Mouse (Mus musculus) gastrocnemius, adult 8-10 months (tissue): ENCODE results near the gene Pan2. TPM values are rescaled to one million over a fixed set of nuclear protein-coding genes. Genes with fewer than 3 reads are reported as not detected.
A peak's percentile ranks its signal among the peaks of the same experiment; 100 is the strongest.
"Not testable (repeated sequence)": the region's sequence is repeated elsewhere in the genome, so short reads cannot be mapped to it uniquely, and the experiment has no call there.

Experiments used
- DNase-seq, 2 experiments: peaks; one replicate each; pipeline ENCODE4 v3.0.0; 2022; ENCODE audit warnings: low spot score in 2 of 2
- total RNA-seq, 4 experiments: library from RNA; stranded (reverse); gene quantifications; 2 replicates each; pipeline ENCODE4 v1.2.4; 2022

The Pan2 gene
- 1 to 10 TPM; 2.6 to 3.9 (median 3.2) TPM for total RNA-seq

DNA sequence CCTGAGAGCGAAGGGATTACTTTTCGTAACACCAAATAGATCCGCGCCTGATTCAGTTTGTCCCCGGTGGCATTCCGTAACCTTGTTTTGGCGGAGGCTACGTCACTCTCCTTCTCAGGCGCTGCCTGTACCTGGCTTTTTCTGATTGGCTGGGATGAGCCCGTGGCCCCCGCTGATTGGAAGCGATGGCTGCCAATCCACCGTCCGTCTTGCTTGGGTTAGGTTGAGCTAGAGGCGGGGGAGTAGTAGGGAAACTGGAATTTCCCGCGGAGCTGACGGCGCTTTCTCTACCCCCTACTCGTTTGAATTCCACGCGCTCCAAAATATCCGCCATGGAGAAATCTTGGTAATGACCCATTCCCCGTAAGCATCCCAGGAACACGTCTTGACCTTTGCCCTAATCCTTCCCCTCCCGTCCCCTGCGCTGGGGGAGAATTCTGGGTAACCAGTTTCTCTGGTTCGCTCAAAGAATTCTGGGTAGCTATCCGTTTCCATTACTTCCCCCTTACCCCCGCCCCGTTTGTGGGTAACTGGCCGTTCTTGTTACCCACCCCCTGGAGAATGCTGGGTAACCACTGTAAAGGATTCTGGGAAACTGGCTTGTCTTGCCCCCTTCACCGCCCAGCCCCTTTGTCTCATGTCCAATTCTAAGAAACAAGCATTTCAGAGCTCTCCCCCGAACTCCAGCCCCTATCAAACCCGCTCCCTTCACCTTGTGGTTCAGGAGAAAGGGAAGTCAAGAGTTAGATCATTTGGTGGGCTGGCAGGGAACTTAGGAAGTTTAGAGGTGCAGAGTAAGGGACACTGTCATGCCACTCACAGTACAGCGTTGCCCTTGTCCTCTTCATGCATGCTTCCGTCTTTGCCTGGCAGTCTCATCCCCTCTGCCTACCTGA lies at the start of gene Pan2:
TSS of gene Pan2 (plus strand) at position 210 of the 896 bp plus-strand sequence.
- DNase-seq, result peak; percentile 99

DNA sequence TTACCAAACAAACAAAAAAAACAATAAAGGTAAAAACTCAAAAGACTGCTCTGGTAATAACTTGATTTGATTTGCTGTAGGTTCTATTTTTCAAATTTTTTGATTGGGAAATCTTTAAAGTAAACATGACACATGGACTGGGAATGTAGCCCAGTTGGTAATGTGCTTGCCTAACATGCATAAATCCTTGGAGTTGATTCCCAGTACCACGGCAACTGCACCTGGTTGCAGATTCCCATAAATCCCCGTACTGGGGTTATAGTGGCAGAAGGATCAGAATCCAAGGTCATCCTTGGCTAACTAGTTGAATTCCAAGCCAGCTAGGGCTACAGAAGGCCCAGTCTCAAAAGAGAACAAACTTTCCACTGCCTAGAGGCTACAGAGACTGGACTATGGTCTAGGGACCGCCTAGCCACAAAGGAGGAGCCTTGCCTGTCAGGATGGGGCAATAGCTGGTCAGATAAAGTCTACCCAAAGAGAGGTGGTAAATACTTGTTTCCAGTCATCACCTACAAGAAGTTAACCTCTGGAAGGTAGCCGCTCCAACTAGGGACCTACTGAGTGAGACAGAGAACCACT lies 49.4 kb upstream of the Pan2 start, which contains the start of gene Apon:
TSS of gene Apon (plus strand) at position 420 of the 579 bp plus-strand sequence.
- no peak for DNase-seq

DNA sequence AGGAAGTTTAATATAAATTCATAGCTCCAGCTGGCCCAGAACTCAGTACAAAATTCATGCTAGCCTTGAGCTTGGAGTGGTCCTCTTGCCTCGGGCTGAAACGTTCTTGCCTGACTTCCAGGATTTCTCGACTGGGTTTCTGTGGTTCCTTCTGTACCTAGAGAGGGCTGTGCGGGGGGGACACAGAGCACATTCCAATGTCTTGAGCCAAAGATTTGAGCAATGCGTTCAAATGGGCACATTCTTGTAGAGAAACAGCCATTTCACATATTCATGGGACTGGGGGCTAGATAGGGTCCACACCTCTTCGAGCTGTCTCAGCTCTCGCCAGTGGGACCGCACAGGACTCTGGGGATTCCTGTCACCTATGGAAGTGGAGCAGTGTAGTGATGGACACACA lies 47.2 kb upstream of the Pan2 start:
- DNase-seq, result no peak

DNA sequence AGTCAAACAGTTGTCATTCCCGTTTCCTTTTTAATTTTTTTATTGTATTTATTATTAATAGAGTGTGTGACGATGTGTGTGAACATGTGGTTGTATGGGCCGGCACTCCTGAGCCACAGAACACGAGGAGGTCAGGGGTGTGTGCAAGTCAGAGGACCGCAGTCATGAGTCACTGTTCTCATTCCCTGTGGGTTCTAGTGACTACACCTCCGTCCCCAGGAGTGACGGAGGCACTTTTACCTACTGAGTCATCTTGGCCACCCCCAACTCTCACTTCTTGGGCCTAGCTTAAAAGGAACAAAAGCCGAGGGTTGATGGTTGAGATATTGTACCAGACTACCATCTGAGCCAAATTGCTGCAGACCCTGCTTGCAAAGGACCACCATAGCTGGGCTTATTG lies 46.8 kb upstream of the Pan2 start:
- no peak for DNase-seq

DNA sequence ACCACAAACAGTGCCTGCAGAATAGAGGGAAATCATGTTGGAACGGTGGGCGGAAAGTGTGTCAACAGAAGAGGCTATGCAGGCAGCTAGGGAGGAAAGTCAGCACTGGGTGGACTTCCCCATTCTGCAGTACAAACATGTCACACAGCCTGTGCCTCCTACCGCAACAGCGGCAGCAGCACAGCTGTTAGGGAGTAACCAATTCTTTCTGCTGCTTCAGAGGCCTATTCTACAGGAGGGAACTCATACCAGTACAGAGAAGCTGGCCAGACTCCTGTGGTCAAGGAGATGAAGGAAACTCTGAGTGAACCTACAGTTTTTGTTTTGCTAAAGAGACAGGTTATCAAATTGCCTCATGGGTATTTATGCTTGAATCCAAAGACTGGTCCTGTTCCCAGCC lies 44.2 kb upstream of the Pan2 start:
- no peak for DNase-seq

GRCm38 (mm10) chr10:128259946-128260345 lies 43.2 kb upstream of the Pan2 start:
- no peak for DNase-seq

DNA sequence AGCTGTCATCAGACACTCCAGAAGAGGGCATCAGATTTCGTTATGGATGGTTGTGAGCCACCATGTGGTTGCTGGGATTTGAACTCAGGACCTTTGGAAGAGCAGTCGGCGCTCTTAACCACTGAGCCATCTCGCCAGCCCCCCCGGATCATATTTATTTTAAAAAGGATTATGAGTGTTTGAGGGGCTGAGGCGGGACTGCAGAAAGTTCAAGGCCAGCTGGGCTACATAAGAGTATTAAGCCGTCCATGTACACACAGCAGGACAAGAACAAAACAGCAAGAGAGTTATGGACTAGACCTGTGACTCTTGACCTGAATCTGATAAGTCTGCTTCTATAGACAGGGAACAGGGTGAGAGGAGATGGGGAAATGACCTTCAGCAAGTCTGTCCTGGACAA lies 42.8 kb upstream of the Pan2 start:
- DNase-seq, result not testable (repeated sequence)

GRCm38 (mm10) chr10:128262300-128262699 lies 40.8 kb upstream of the Pan2 start:
- no peak for DNase-seq

GRCm38 (mm10) chr10:128263393-128264310 lies 39.5 kb upstream of the Pan2 start:
- no peak for DNase-seq

DNA sequence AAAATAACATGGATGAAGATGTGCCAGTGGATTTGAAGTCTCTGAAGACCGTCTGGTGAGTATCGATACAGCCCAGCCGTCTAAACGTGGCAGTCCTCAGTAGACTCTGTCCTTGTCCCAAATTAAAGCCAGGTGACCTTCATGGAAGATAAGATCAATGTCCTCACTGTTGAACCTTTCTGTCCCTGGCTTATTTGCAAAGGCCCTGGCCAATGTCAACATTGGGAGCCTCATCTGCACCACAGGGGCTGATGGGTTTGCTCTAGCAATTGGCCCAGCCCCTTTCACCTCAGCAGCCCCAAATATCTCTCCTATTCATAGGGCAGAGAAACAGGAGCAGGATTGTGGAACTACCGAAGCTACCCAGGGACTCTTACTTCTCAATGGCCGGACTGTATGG lies 34.8 kb upstream of the Pan2 start, which contains the start of gene Apof:
TSS of gene Apof (plus strand) at position 301 of the 400 bp plus-strand sequence.
- DNase-seq, result no peak

DNA sequence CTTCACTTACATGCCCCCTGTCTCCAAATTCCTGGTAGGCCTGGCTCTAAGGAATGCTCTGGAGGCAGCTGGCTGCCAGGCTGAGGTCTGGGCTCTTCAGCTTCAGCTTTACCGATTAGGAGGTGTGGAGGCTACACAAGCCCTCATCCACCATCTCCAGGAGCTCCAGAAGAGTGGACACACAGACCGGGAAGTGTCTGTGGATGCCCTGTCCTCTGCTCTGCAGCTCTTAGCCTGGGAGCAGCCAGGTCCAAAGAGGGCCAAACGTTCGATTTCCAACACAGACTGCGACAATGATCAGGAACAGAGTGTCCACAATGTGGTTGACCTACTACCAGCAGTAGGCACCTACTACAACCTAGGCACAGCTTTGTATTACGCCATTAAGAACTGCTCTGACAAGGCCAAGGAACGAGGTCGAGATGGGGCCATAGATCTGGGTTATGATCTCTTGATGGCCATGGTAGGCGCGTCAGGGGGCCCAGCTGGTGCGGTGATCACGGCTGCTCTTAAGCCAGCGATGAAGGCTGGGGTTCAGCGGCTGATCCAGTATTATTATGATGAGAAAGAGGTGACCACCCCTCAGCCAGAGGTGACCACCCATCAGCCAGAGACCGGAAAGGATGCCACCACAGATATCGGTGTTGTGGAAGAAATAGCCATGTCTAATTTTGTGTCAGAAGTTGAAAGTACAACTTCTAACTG lies 33.8 kb upstream of the Pan2 start:
- DNase-seq, result no peak

DNA sequence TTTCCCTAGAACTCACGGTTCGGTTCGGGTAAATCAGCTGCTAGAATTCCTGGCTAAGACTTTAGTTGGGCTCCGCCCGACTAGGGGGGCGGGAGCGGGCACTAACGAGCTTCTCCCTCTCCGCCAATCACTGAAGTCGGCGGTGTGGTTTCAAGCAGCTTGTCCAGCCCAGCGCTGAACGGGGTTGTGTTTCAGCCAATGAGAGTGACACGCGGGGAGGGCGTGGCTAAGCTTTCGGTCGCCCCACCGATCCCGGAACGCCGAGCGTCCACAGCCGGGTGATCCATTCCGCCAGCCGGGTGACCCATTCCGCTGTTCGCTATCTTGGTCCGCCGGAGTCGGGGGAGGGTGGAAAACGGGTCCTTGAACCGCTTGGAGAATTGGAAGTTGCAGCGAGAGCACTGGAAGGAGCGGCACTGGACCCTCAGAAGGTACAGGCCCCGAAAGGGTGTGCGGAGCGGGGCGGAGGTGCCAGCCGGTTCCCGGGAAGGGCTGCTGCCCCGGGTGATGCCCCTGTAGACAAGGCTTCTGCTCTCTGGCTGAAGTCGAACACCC lies 32.8 kb upstream of the Pan2 start, which contains the start of gene Stat2:
TSS of gene Stat2 (plus strand) at position 273 of the 555 bp plus-strand sequence.
- peak; percentile 95 to 97 for DNase-seq

DNA sequence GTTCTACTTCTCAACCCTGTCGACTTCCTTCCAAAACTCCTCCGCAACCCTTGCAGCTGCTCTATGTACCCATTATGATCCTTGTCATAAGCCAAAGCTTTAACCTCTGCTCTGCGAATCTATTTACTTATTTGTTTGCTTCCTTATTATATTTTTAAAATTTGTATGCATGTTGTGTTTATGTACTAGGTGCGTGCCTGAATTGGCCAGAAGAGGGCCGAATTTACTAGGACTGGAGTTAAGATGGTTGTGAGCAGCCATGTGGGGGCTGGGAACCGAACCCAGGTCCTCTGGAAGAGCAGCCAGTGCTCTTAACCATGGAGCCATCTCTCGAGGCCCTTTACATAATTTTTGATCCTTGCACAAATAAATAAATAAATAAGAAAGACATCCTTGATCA lies 32.3 kb upstream of the Pan2 start:
- no peak for DNase-seq

DNA sequence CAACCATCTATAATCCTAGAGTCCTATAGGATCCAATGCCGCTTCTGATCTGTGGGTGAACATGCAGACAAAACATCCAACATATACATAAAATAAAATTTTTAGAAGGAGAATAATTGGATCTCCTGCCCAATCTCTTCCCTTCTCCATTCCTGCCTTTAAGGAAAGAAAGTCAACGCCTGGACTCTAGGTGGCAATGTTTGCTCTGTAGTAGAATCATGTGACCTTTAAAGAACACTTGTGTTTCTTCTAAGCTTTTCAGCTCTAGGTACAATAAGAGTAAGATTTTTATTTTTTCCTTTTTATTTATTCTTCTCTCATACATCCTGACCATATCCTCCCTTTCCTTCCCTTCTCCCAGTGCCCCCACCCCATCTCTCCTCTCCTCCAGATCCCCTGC lies 31.3 kb upstream of the Pan2 start:
- no peak for DNase-seq

DNA sequence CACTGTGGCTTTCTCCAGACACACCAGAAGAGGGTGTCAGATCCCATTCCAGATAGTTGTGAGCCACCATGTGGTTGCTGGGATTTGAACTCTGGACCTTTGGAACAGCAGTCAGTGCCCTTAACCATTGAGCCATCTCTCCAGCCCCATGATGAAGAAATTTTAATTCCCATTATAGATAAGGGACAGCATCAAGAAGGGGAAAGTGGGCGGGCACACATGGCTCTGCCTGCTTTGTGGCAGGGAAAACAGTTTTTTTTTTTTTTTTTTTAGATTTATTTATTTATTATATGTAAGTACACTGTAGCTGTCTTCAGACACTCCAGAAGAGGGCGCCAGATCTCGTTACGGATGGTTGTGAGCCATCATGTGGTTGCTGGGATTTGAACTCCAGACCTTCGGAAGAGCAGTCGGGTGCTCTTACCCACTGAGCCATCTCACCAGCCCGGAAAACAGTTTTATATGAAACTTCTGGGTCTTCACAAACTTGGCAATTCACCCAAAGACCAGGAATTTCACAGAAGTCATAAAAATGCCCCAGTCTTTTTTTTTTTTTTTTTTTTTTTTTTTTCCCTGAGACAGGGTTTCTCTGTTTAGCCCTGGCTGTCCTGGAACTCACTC lies 30.2 kb upstream of the Pan2 start:
- not testable (repeated sequence) for DNase-seq

DNA sequence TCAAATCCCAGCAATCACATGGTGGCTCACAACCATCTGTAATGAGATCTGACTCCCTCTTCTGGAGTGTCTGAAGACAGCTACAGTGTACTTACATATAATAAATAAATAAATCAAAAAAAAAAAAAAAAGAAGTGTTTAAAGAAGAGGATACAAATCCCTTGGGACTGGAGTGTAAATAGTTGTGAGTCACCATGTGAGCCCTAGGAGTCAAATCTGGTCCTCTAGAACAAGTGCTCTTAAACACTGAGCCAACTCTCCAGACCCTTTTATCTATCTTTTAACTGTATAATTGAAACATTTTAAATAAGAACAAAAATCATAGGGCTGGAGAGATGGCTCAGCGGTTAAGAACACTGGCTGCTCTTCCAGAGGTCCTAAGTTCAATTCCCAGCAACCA lies 27.8 kb upstream of the Pan2 start:
- not testable (repeated sequence) for DNase-seq

- DNase-seq, result no peak
Measured at GRCm38 (mm10) chr10:128278158-128278557, 25.0 kb upstream of the Pan2 start.

GRCm38 (mm10) chr10:128280943-128281342 lies 22.2 kb upstream of the Pan2 start:
- DNase-seq, result no peak

GRCm38 (mm10) chr10:128281682-128282081 lies 21.5 kb upstream of the Pan2 start:
- DNase-seq, result no peak

DNA sequence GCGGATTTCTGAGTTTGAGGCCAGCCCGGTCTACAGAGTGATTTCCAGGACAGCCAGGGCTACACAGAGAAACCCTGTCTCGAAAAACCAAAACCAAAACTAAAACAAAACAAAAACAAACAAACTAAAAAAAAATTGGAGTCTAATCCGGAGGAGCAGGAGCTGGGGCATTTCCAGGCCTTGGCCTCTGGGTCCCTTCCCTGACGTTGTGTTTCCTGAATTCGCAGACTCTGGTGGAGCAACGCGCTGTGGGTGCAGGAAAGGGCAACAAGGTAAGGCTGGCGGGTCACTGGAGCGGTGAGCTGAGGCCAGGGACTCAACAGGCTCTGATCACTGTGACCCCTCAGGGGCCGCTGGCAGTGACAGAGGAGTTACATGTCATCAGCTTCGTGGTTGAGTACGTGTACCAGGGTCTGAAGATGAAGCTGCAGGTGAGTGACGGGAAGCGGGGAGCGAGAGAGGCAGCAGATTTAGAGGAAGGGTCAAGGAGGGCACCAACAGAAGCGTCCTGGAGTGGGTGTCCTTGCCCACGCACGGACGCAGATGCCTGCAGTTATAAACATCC lies 20.2 kb upstream of the Pan2 start:
- DNase-seq, result no peak
